Mouse (Mus musculus) ZHBTc4 (cell line): Measurements from ENCODE around the gene Mslnl.

ENCODE experiments used
- DNase-seq: peaks from one replicate; pipeline ENCODE4 v3.0.0-alpha.2; 2011; ENCODE audit warnings: low read depth, low spot score

The Mslnl gene

DNA sequence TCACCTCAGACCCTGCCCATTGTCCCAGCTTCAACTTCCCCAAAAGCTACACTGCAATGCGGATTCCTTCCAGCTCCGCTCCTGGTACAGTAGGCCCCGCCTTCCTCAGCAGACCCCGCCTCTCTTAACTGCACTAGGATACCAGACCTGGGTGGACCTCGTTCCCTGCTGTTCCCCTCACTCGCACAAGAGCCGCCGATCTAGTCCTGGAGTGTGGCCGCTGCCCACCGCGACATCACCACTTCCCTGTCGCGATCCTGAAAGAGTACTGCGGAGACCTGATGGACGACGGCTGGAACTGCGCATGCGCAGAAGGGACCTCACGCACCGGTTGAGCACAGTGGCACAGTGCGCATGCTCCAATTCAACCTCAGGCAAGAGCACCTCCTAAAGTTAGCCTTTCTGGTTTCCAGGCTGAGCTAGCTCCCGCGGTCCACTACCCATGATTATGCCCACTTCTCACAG is 49.5 kb downstream of the Mslnl start, which contains the start of gene Haghl:
TSS of gene Haghl (minus strand) at position 393 of the 465 bp plus-strand sequence.
- peak; percentile 97 for DNase-seq

GRCm38 (mm10) chr17:25786280-25786679 is 50.4 kb downstream of the Mslnl start, which contains the start of gene Ccdc78:
Ccdc78 (plus strand) TSS chr17:25786580.
- DNase-seq = no peak

DNA sequence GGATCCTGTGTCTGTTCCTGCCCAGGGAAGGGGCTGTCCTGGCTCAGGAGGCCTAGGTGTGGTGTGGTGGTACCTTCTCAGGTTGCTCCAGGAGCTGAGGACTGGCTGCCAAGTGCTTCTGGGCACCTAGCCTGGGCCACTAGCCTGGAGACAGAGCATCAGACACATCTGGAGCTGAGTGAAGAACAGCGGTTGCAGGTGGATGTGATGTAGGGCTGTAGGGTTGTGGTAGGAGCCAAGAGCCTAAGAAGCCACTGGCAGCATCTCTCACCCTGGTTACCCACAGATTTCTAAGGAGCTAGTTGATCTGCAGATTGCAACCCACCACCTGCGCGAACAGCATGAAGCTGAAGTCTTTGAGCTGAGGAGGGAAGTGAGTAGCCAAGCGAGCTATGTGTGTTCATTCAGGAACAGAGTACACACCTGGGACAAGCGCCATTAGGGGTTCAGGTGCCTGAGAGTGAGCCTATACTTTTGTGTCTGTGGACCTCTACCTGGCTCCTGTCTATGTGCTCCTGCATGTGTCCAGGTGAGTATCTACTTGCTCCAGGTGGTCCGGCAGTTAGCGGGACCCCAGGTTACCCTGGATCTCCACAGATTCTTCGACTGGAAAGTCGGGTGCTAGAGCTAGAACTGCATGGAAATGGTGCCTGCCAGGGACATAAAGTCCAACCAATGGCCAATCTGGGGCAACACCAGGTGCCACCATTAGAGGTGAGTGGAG is 51.1 kb downstream of the Mslnl start:
- DNase-seq = no peak

GRCm38 (mm10) chr17:25791320-25791842 is 55.5 kb downstream of the Mslnl start:
- peak; percentile 47 for DNase-seq

DNA sequence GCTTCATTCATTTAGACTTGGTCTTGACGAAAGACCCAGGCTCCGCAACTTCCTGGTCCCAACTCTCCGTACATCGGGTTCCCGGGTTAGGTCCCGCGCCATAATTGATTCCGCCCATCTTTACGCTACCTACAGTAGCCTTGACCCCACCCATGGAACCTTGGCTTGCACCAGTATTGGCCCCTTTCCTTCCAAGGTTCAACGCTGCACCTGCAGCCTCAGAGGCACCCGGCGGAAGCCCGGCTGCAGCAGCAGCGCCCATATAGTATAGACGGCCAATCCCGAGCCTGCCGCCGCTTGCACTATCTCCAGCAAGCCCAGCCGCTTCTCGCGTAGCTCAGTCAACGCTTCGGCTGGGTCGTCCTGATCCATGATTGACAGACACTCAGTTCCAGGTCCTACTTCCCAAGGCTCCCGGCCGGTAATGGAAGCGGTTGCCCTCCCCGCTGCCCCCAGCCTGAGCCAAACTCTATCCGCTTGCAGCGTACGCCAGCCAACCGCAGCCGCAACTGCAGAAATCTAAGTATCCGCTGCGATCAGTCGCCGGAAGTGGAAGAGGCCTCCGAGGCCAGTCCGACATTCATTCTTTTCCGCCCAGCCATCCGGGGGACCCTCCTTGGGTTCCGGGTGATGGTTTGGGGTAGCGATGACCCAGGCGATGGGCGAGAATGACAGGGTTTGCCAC is 56.1 kb downstream of the Mslnl start:
- peak; percentile 81 for DNase-seq

DNA sequence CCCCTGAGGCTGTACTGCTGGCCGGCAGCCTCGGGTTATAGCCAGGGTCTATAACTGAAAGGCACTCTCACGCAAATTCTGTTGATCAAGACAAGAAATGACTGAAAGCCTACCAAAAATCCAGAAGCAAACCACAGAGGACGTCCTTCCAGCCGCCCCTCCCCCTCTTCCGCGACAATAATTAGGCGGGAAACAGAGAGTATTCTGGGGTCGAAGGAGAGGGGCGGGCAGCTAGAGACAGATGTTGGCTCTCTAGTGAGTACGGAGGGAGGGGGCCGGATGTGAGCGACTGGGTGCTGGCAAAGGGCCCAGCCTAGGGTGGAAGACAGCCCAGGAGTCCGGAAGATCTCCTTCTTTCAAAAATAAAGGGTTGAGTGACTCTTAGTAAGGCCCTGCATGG is 56.8 kb downstream of the Mslnl start, which contains the start of gene Fam173a:
TSS of gene Fam173a (minus strand) at position 287 of the 400 bp plus-strand sequence.
- peak; percentile 41 for DNase-seq

DNA sequence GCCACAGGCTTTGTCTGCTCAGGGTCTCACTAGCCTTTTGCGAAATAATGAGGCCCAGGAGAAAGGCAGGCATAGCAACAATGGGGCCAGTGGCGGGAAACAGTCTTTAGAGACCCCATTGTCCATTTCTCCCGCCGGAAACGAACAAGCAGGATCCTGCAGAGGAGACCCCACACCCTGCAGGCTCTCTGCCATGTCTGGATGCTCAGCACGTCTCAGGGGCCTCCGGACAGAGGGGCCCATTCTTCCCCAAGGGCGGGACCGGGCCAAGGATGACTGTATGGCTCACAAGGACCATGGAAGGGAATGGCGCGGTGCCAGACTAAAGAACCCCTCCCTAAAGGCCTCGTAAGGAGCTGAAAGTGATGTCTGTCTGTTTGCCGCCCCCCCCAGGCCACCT is 58.4 kb downstream of the Mslnl start:
- no peak for DNase-seq

DNA sequence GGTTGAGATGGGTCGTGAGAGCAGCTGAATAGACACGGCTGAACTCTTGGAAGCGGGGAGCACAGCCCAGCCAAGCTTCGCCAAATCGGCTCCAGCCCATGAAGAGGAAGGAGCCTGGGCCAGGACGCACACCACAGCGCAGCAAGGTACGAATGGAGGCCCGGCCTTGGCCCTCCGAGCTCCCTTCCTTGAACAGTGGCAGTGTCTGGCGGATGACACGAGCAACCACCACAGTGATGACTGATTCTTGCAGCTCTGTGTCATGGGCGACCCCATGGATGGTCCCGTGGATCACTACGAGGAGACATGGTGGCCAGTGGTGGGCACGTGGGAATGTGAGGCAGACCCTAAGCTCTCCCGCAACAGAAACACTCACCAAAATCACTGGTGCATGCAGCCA is 59.2 kb downstream of the Mslnl start:
- DNase-seq = no peak

DNA sequence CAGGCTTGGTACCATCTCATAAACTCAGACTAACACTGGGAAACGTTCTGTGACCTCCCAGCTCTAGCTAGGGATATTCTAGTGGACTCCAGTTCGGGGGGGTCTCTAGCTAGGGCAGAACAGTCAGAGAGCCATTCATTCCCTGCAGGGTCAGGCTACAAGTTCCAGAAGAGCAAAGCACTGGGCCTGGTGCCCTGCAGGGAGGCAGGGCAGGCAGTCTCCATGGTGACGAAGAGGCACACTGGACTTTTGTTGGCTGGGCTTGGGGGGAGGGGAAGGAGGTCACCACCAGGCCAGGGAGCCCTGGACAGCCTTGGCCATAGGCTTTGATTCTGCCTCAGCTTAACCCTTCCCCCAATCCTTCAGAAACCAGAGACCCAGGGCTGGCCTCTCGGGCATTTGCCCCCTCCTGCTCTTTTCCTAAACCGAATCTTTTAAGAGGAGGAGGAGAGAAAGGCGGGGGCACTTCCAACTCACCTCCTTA is 59.8 kb downstream of the Mslnl start, which contains the start of gene AC134908.4:
TSS of gene AC134908.4 (minus strand) at position 51 of the 484 bp plus-strand sequence.
- DNase-seq = no peak

GRCm38 (mm10) chr17:25796211-25796771 is 60.4 kb downstream of the Mslnl start:
- DNase-seq = no peak

- DNase-seq = peak; percentile 90
These were observed 61.1 kb downstream of the Mslnl start, which contains the start of gene Metrn for GRCm38 (mm10) chr17:25796951-25797369. Metrn (minus strand) TSS chr17:25797136.
